Mouse (Mus musculus) frontal cortex, adult (tissue): ENCODE results near the gene Trim65.
"Not testable (repeated sequence)": the region's sequence is repeated elsewhere in the genome, so short reads cannot be mapped to it uniquely, and the experiment has no call there.

Experiments used
- ATAC-seq: cut with Nextera tagmentation; 2 replicates; pipeline ENCODE4 v1.9.2; 2017; ENCODE audit warnings: mild to moderate bottlenecking, moderate library complexity, mixed read lengths; ENCODE audit not compliant: low TSS enrichment

Trim65 gene

DNA sequence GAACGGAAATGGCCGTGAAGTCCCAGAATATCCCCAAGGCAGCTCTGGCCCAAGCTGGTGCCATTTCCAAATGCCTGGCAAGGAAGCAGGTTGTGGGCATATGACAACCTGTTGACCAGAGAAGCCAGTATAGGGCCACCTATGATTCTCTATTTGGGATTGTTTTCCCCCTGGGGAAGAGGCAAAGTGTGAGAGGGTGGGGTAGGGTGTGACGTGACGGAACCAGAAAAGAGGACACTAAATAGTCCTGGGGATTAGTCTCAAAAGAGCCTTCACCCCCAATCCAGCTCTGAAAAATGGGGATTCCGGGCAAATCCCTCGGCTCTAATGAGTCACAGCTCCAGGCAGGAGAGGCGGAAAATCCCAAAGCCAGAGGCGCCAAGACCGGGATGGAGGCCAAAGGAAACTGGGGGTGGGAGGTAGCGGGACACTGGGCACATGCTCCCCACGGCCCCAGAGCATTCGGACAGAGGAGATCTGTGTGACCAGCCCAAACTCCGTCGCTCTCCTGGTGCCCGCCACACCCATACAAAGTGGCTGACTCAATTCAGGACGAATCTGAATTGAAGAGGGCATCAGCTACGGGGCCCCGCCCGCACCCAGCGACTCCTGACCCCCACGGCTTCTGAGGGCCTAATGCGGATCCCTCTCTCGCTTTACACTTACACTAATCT, 22.3 kb downstream of the Trim65 start:
- no peak for ATAC-seq

DNA sequence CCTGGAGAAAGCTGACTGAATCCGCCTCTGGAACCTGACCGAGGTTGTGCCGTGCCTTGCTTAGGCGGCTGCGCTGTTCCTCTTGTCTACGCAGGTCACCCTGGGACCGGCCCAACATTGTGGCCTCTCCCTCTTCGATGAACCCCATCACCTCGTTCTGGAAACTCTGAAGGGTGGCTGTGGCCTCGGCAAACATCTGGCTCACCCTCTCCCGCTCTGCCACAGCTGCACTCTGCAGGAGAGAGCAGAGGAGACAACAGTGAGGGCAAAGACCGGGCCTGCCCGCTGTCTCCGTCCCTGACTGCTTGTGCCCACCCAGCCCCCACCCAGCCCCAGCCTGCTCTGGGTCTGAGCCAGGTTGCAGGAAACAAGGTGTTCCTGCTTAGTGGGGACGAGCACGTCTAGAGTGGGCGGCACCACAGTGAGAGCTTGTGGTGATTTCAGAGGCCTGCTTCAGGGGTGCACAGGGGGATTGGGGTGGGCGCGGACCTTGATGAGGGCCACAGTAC, 23.1 kb downstream of the Trim65 start:
- ATAC-seq, result no peak

DNA sequence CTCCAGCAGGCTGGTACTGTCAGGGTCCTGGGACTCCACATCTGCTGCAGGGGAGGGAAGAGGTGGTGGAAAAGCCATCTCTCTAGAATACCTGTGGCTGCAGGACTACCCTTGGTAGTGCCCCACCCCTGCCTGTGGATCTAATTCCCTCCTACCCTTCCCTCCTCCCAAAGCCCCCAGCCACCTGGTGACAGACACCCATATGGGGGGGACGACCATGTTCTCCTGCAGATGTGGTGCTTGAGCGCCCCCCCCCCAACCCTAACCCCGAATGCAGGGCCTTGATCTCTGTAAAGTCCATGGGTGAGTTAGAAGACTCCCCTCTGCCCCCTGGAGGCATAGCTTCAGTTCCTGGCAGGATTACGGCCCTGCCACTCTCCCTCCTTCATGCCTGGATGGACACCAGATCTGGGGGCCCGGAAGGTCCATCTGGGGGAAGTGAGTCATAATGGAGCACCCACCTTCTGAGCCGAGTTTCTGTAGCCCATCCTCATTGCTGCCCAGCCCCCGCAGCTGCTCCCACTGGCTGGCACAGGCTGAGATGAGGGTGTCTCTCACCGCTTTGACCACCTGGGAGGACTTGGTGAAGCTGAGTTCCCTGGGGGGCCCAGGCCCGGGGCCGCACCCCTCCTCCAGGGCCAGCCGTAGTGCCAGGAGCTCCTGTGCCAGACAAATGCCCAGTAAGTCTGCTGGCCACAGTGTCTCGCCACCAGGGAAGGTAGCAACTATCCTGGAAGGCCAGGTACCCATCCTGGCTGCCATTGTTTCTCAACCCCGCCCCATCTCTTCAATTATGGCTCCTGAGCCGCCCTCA, 23.8 kb downstream of the Trim65 start:
- no peak for ATAC-seq

DNA sequence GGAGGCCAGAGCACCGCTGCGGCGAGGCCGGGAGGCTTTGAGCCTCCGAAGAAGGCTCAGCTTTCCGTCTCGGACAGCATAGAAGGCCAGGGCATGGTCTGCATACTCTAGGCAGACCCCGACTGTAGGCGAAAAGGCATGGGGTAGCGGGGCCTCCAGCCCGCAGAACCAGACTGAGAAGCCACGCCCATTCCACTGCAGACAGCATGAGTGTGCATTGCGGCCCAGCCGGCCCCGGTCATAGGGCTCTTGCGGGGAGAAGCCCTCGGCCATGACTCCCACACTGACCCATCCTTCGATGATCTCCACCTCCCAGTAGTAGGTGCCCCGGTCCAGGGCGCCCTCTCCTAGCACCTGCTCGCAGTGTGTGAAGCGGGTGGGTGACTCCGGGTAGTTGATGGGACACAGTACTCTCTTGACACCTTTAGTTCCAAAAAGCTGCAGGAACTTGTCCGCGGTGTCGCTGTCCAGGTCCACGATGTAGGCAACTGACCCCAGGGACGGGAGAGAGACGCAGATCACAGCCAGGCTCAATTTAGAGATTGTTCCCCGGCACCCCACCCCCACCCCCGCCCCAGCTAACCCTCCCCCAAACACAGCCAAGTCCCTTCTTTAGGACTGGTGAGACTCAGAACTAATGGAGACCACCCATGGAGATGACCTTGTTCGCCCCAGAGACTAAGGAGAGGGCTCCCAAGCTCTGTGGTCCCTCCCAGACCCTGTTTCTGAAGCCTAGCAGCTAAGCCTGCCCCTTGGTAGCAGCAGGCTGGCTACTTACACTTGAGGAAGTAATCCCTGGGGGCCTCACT, 24.6 kb downstream of the Trim65 start:
- ATAC-seq, result no peak

DNA sequence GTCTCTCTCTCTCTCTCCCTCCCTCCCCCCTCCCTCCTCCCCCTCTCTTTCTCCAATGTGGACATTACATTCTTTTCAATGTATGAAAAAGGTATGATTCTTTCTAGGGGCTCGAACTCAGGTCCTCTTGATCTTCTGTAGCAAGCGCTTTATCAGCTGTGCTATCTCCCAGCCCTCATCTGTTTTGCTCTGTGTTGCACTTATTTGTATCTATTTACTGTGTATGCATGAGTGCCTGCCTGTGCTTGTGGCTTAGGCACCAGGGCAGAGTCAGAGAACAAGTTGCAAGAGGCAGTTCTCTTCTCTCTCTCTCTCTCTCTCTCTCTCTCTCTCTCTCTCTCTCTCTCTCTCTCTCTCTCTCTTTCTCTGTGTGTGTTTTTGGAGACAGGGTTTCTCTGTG, 25.9 kb downstream of the Trim65 start:
- ATAC-seq, result no peak

DNA sequence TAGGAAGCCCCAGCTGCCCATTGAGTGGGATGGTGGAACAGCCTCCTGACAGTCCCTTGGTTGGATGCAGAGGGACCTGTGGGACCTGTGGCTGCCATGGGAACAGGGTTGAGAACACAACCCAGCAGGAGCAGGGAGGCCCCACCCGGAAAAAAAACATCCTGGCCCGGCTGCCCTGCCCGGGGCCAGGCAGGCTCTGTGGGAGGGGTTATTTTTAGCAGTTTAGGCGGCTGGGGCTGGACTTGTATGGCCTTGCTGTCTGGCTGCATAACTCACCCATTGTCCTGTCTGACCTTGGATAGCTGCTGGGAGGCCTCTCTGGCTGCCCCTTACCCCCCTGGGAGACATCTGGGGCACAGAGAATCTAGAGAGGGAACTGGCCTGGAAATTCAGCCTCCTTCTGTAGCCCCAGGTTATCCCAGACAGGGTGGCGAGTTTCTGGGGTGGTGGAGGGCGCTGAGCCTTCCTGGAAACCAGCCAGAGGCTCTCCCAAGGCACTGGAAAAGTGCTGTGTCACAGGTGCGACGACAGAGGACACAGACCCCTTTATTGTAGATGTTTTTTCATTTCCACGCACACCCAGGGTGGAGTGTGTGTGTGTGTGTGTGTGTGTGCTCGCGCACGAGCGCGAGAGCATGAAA, 26.8 kb downstream of the Trim65 start:
- ATAC-seq, result peak; percentile 27; the same call in 1 of the 2 replicates

DNA sequence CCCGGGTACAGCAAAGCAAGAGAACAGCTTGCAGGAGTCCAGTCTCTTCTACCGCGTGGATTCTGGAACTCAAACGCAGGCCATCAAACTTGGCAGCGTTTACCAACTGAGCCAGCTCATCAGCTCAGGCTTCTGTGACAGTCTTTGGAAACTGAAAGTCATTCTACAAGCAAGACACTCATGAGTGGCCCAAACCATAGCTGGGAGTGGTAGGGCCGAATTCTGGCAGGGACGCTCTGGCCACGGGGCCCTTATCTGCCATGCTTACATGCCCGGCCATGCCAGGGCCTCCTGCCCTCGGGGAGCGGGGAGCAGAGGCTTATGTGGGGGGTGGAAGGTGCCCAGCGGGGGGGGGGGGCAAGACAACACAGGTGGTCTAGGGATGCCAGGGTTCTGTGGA, 27.4 kb downstream of the Trim65 start:
- no peak for ATAC-seq

DNA sequence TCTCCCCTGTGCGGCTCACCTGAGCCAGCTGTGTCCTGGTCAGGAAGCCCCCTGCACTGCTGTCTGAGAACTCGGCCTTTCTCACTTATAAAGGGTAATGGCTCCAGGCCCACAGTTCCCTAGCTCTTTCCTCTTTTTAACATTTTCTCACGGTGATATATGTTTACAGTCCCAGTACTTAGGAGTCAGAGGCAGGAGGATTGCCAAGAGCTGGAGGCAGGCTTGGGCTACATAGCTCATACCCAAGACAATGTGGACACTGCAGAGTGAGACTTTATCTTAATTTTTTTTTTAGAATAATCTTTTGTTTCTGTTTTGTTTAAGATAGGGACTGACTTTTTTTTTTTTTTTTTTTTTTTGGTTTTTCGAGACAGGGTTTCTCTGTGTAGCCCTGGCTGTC, 28.5 kb downstream of the Trim65 start:
- ATAC-seq, result no peak

DNA sequence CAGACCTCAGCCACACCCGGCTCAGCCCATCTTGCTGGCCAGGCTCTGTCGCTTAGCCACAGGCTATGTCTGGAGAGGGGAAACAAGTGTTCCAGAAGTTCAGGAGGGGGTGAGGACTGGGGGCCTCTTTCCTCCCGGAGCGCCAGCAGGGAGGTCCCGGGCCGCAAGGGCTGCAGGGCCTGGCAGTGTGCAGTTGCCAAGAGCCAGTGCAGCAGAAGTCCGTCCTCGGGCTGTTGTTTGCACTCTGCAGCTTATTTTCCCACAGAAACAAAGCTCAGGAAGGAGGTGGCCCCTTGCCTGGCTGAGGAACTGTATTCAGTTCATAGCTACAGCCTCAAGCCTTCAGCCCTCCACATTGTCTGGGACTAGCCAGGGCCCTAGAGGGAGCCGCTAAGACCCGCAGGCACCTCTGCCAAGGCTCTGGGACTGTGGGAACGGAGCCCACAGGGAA, 29.0 kb downstream of the Trim65 start:
- no peak for ATAC-seq

DNA sequence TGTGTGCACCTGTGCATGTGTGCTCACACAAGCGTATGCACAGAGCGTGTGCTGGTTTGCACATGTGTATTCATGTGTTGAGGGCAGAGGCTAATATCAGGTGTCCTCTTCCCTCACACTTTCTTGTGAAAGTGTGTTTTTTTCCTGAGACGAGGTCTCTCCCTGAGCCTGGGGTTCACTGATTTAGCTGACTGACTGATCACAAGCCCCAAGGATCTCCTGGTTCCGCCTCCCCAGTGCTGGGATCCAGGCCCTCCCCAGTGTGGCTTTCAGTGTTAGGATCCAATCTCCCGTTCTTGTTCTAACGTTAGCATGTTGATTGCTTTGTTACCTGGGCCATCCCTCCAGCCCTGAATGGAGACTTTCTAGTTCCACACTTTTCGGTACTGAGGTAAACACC, 30.1 kb downstream of the Trim65 start:
- ATAC-seq, result no peak

DNA sequence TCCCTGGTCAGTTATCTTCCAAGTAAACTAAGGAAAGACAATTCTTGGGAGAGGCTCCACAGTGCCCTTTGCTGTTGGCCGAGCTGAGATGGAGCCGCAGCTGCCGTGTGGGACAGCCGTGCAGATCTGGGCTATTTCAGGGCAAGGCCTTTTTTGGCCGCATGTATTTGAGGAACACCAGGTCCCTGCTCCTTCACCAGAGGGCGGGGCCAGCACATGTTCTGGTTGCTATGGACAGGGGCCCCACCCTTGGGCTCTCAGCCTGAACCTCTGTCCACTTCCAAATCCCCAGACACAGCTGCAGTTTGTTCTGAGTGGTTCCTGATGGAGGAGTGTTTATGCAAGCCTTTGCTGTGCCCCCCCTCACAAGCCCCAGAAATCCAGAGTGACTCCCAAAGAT, 30.5 kb downstream of the Trim65 start:
- no peak for ATAC-seq

DNA sequence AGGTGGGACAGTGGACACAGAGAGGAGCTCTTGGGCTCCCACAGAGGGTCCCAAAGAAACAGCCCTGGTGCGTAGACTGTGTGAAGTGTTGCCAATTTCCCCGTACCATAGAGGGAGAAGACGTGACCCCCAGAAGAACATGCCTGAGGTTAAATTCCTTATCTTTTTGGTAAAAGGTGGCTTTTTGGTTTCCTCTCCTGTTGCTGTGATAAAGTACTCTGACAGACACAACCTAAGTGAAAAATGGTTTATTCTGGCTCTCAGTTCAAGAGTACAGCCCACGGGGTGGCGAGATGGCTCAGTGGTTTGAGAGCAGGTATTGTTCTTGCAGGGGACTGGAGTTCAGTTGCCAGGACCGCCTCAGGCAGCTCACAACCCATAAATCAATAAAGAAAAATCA, 31.5 kb downstream of the Trim65 start:
- ATAC-seq, result no peak

DNA sequence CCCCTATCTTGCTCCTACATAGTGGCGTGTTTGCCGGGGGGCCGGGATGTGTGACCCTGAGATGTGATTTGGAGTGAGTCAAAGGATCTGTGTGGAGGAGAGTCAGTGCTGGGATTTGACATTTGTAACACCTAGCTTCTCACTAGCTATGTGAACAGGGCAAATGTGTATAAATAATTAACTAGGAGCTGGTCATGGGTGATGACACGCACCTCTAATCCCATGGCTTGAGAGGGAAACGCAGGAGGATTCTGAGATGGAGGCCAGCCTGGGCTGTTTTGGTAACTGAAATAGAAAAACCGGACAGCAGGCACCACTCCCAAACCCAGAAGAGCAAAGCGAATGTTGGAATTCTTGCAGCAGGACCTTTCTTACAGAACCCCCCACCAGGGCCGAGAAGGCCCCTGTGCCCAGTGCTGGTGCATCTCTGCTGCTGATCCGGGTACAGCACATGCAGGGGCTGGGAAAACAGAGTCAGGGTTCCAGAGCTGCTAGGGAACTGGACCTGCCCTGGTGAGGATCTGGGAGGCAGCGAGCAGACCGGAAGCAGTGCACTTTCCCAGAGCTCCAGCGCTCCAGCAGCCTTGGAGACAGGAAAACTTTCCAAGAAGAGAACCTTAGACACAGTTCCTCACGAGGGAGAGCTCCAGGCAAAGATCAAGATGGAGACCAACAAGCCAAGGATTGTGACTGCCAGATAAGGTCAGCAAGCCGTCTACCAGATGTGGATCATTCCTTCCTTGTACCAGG, 32.0 kb downstream of the Trim65 start:
- ATAC-seq, result no peak

DNA sequence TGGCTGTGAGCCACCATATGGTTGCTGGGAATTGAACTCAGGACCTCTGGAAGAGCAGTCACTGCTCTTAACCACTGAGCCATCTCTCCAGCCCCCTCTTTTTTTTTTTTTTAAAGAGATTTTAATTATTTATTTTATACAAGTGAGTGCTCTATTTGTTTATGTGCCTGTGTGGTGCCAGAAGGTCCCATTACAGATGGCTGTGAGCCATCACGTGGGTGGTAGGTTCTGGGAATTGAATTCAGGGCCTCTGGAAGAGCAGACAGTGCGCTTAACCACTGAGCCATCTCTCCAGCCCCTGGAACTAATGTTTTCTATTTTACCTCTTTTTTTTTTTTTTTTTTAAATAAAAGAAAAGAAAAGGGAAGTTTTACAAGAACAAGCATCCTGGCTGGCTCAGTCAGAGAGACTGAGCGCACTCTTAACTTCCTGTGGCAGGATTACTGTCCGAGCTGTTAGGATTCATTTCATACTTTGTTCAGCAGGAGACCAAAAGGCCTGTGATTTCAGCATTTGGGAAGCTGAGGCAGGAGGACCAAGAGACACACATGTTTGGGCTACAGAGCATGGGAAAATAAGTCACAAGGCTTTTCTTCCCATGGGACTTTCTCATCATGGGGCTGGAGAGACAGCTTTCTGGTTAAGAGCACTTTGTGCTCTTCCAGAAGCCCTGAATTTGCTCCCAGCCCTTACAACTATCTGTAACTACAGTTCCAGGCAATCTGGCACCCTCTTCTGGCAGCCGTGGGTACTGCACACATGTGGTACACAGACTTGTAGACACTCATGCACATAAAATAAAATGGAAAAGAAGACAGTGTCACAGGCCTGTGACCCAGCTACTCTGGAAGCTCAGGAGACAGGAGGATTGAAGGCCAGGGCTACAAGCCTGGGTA, 34.5 kb downstream of the Trim65 start:
- no peak for ATAC-seq

DNA sequence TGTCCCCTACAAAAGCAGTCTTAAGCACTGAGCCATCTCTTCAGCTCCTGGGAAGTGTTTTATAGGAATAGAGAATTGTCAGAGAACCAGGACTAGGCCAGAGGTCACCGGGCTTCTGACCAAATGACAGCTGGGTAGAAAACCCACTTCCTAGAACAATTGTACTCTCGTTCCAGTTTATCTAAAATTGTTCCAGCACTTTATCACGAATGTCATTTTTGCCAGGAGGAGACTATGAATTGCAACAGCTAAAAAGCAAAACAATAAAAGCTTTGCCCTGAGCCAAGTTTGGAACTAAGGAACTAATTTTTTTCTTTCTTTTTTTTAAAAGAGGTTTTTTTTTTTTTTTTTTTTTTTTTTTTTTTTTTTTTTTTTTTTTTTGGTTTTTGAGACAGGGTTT, 35.4 kb downstream of the Trim65 start:
- ATAC-seq, result no peak

DNA sequence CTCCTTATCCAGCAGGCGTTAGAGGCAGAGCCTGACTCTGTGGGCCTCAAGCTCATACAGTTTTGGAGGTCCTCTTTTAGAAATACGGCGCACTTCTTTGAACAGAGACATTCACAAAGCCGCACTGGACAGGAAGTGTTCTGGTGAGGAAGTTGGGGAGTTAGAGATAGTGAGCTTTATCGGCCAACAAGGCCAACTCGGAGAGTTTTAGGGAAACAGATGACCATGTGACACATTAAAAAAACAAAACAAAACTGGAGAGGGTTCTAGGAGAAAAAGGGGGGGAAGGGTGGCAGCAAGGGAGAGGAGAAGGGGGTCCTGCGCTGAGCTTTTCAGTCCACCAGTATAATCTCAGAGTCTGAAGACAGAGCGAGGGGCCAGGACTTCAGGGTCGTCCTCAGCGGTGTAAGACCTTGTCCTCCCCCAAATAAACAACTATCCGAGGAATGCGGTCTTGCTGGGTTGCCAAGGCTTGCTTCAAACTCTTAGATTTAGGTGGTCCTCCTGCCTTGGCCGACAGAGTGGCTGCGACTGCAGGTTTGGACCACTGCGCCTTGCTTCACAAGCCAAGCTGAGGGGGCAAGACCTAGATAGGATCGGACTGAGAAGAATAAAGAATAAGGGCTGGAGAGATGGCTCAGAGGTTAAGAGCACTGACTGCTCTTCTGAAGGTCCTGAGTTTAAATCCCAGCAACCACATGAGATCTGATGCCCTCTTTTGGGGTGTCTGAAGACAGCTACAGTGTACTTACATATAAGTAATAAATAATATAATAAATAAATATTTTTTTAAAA, 37.0 kb downstream of the Trim65 start:
- ATAC-seq, result no peak

DNA sequence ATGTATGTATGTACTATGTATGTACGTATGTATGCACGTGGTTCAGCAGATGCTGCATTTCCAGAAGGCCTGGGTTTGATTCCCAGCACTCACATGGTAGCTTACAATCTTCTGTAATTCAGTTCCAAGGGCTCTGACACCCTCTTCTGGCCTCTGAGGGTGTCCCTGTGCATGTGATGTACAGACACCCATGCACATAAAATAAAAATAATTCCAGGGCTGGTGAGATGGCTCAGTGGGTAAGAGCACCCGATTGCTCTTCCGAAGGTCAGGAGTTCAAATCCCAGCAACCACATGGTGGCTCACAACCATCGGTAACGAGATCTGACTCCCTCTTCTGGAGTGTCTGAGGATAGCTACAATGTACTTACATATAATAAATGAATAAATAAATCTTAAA, 38.0 kb downstream of the Trim65 start:
- not testable (repeated sequence) for ATAC-seq

DNA sequence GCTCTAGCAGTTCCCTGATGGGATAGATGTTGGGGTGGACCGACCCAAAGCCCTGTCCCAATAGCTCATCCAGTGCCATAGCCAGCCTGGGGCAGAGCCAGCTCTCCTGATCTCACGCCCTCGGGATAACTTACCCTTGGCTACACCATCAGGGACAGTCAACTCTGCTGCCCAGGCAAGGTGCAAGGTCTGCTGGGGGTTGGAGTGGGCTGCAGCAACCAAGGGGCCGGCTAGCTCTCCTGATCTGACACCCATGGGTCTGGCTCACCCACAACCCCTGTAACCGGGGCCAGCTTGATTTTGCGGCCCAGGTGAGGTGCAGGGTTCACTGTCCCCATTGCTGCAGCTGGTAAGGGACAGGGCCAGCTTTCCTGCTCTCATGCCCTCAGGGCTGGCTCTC, 39.3 kb downstream of the Trim65 start:
- no peak for ATAC-seq

DNA sequence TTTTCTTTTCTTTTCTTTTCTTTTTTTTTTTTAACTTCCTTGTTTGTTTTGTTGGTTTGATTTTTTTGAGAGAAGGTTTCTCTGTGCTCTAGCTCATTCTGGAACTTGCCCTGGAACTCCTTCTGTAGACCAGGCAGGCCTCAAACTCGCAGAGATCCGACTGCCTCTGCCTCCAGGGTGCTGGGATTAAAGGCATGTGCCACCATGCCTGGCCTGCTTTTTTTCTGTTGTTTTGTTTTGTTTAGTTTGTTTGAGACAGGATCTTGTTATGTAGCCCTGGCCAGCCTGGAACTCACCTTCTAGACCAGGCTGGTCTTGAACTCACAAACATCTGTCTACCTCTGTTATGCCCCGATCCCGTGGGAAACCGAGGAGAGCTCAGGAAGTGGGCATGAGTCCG, 41.4 kb downstream of the Trim65 start:
- ATAC-seq, result no peak
